Mouse (Mus musculus): ENCODE measurements around the gene Chaf1a.

DNA sequence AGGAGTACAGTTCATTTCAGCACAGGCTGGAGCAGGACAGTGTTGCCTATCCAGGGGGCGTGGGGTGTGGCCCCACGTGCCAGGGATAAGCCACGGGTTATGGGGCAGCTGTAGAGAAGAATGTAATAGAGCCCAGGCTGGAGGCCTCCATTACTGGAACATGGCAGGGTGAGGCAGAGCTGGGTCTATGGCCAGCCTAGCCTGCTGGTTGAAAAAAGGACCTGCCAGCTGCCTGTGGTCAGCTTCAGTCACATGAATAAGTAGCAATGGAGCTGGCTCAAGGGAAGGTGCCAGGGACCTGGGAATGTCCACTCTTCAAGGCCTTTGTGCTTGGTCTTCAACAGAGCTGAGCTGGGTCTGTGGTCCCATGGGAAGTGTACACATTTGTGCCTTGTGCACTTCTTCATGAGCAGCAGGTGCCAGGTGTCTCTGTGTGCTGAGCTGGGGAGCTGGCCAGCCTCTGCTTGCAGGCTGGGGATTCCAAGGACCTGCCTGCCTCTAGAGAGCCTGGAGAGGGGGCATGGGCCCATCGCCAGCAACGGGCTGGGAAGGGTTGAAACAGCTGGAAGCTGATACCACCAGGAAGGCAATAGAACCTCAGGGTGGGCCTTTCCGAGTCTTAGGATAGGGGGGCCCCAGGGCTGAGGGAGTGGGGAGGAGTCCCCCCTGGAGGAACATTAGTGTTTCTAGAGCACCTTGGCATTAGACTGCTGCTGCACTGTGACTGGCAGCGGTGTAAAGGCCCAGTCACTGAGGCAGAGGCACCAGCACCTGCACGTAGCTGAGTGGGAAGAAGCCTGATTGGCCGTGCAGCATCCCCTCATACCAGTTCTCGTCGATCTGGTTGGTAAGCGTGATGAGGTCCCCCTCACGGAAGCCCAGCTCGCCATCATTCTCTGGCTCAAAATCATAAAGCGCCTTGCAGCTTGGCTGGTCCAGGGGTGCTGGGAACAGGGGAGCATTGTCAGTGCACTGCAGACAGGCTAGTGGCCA is 23.1 kb upstream of the Chaf1a start:
- TF ChIP-seq CTCF (IDR thresholded peaks at IDR 0.05; ENCODE audit: low read depth) (no peak), EP300 (IDR thresholded peaks at IDR 0.05; ENCODE audit: low read depth) (no peak)
